Mouse (Mus musculus) liver, postnatal 0 days (tissue): Measurements from ENCODE around the gene Iqcn. TPM values are rescaled to one million over a fixed set of nuclear protein-coding genes. Genes with fewer than 3 reads are reported as not detected.
A peak's percentile ranks its signal among the peaks of the same experiment; 100 is the strongest.

Experiments used
- ATAC-seq: fragments of 200-750 bp; cut with Nextera tagmentation; 2 replicates; pipeline ENCODE4 v1.8.0; 2017; ENCODE audit warnings: mild to moderate bottlenecking, moderate library complexity
- DNase-seq: peaks from one replicate; pipeline ENCODE4 v3.0.0-alpha.2; 2016
- H3K27ac ChIP-seq: fragments of 300-500 bp; sonication (generic); 2 replicates; pipeline ENCODE4 v1.5.1; 2014; ENCODE audit warnings: antibody characterized with exemption, moderate library complexity, mild to moderate bottlenecking, low read depth
- H3K27me3 ChIP-seq: fragments of 300-500 bp; sonication (generic); 2 replicates; pipeline ENCODE4 v1.6.1; 2014; ENCODE audit warnings: low read length, control low read depth, mixed read lengths; ENCODE audit not compliant: insufficient read depth
- H3K36me3 ChIP-seq: fragments of 300-500 bp; sonication (generic); replicated peaks from 2 replicates; pipeline ENCODE4 v1.6.1; 2014; ENCODE audit warnings: mild to moderate bottlenecking, control low read depth, low read length, moderate library complexity, mixed read lengths; ENCODE audit not compliant: insufficient read depth
- H3K4me1 ChIP-seq: fragments of 300-500 bp; sonication (generic); 2 replicates; pipeline ENCODE4 v1.6.1; 2014; ENCODE audit warnings: antibody characterized with exemption, mild to moderate bottlenecking, control low read depth; ENCODE audit not compliant: insufficient read depth
- H3K4me2 ChIP-seq: fragments of 300-500 bp; sonication (generic); 2 replicates; pipeline ENCODE4 v1.6.1; 2014; ENCODE audit warnings: low read depth, mild to moderate bottlenecking, low read length, moderate library complexity, mixed read lengths
- H3K4me3 ChIP-seq: fragments of 300-500 bp; sonication (generic); 2 replicates; pipeline ENCODE4 v1.5.1; 2014; ENCODE audit warnings: low read depth, low read length
- H3K9ac ChIP-seq: fragments of 300-500 bp; sonication (generic); replicated peaks from 2 replicates; pipeline ENCODE4 v1.6.1; 2014; ENCODE audit warnings: mild to moderate bottlenecking, moderate library complexity
- H3K9me3 ChIP-seq: fragments of 300-500 bp; sonication (generic); 2 replicates; pipeline ENCODE4 v1.6.1; 2016; ENCODE audit warnings: mild to moderate bottlenecking, control low read depth, low read length, mixed read lengths
- CTCF ChIP-seq: sonication (generic); IDR thresholded peaks from 2 replicates; pipeline ENCODE4 v1.5.1; 2016; ENCODE audit warnings: antibody characterized with exemption, low read depth
- EP300 ChIP-seq: IDR thresholded peaks from 2 replicates; pipeline ENCODE4 v1.6.1; 2016; ENCODE audit warnings: antibody characterized with exemption, low read depth, mild to moderate bottlenecking
- WGBS: fragments of 180-500 bp; shearing (Covaris S2); extraction: QIAGEN DNeasy Blood & Tissue Kit; methylation state at CpG from one replicate; pipeline ENCODE4 v1.1.7; 2014; ENCODE audit not compliant: insufficient replicate concordance; 5-methylcytosine and 5-hydroxymethylcytosine counted together
- polyA plus RNA-seq: library from polyadenylated mRNA; unstranded; fragments of >200 nt; fragmentation: Nextera tagmentation; extraction: Ambion mirVana; gene quantifications from 2 replicates; pipeline ENCODE4 v1.2.1, GENCODE M21; 2015

The Iqcn gene
- polyA plus RNA-seq, 1 experiment from 2014 or later, result not detected

GRCm38 (mm10) chr8:70729808-70730475 is 26.7 kb downstream of the Iqcn start:
- Histone ChIP-seq H3K36me3 (no peaks in the 10 kb centered on the region), H3K9ac (0 out of 2 replicates have a peak overlapping the region, but pooled peaks have one; percentile 46), H3K27me3 (peaks cover 16% of the 10 kb centered on the region; the same call in 1 of the 2 replicates), H3K4me3 (peak overlapping the region; percentile 39), H3K27ac (no peak overlapping the region), H3K4me1 (peaks cover 7% of the 10 kb centered on the region), H3K4me2 (peak overlapping the region; percentile 65), H3K9me3 (no peaks in the 10 kb centered on the region)
- 2% methylated on average over 34 of the region's 34 CpGs for WGBS
- TF ChIP-seq EP300 (no peak), CTCF (peak; percentile 59)
- DNase-seq (peak; percentile 64), ATAC-seq (peak; percentile 43; the same call in 1 of the 2 replicates)

GRCm38 (mm10) chr8:70730956-70731355 is 27.7 kb downstream of the Iqcn start:
- Histone ChIP-seq H3K4me2 (no peak overlapping the region), H3K9me3 (no peaks in the 10 kb centered on the region), H3K4me3 (no peak overlapping the region), H3K4me1 (peaks cover 5% of the 10 kb centered on the region), H3K36me3 (no peaks in the 10 kb centered on the region), H3K27ac (peak overlapping the region; percentile 29; the same call in 1 of the 2 replicates), H3K27me3 (peaks cover 16% of the 10 kb centered on the region; the same call in 1 of the 2 replicates), H3K9ac (no peak overlapping the region)
- ATAC-seq, result peak; percentile 54; the same call in 1 of the 2 replicates
- 53% methylated on average over 4 of the region's 4 CpGs for WGBS
- peak; percentile 51 for DNase-seq
- TF ChIP-seq CTCF (peak; percentile 27; the same call in 1 of the 2 replicates), EP300 (no peak)

- peaks cover 10% of the 10 kb centered on the region for H3K27me3 ChIP-seq
- 59% methylated on average over 5 of the region's 5 CpGs for WGBS
- no peak for ATAC-seq
- no peaks in the 10 kb centered on the region for H3K9me3 ChIP-seq
- peaks cover 2% of the 10 kb centered on the region; the same call in 1 of the 2 replicates for H3K4me1 ChIP-seq
- no peak overlapping the region for H3K4me3 ChIP-seq
- H3K27ac ChIP-seq, result no peak overlapping the region
- H3K9ac ChIP-seq, result no peak overlapping the region
- TF ChIP-seq CTCF, result no peak
- no peak for TF ChIP-seq EP300
- H3K36me3 ChIP-seq, result no peaks in the 10 kb centered on the region
- no peak for DNase-seq
- no peak overlapping the region for H3K4me2 ChIP-seq
Observed at GRCm38 (mm10) chr8:70737705-70738104, 34.4 kb downstream of the Iqcn start.

GRCm38 (mm10) chr8:70738211-70738610 is 35.0 kb downstream of the Iqcn start:
- TF ChIP-seq CTCF (no peak), EP300 (no peak)
- 47% methylated on average over 3 of the region's 3 CpGs for WGBS
- Histone ChIP-seq H3K4me3 (no peak overlapping the region), H3K9ac (no peak overlapping the region), H3K27me3 (peaks cover 15% of the 10 kb centered on the region), H3K4me1 (peaks cover 3% of the 10 kb centered on the region), H3K9me3 (no peaks in the 10 kb centered on the region), H3K36me3 (no peaks in the 10 kb centered on the region), H3K4me2 (no peak overlapping the region), H3K27ac (no peak overlapping the region)
- DNase-seq, result no peak
- ATAC-seq, result no peak

- TF ChIP-seq CTCF, result no peak
- no peak for TF ChIP-seq EP300
- Histone ChIP-seq H3K27ac (no peak overlapping the region), H3K4me2 (no peak overlapping the region), H3K36me3 (no peaks in the 10 kb centered on the region), H3K4me3 (no peak overlapping the region), H3K27me3 (peaks cover 42% of the 10 kb centered on the region), H3K4me1 (peaks cover 14% of the 10 kb centered on the region), H3K9ac (no peak overlapping the region), H3K9me3 (no peaks in the 10 kb centered on the region)
- DNase-seq (no peak), ATAC-seq (no peak)
- WGBS, result 57% methylated on average over 5 of the region's 5 CpGs
Observed at GRCm38 (mm10) chr8:70741661-70742060, 38.4 kb downstream of the Iqcn start.

- DNase-seq (no peak), ATAC-seq (no peak)
- no peak overlapping the region for H3K4me2 ChIP-seq
- TF ChIP-seq EP300 (no peak), CTCF (no peak)
- no peak overlapping the region for H3K9ac ChIP-seq
- no peak overlapping the region for H3K27ac ChIP-seq
- no peaks in the 10 kb centered on the region for H3K36me3 ChIP-seq
- no peaks in the 10 kb centered on the region for H3K9me3 ChIP-seq
- H3K27me3 ChIP-seq, result peaks cover 42% of the 10 kb centered on the region
- H3K4me3 ChIP-seq, result no peak overlapping the region
- WGBS, result 62% methylated on average over 11 of the region's 11 CpGs
- peaks cover 14% of the 10 kb centered on the region for H3K4me1 ChIP-seq
Observed at GRCm38 (mm10) chr8:70742176-70742575, 38.9 kb downstream of the Iqcn start.
